Mouse (Mus musculus) forebrain, embryonic 12.5 days (tissue): Measurements from ENCODE around the gene Arl8b. TPM values are rescaled to one million over a fixed set of nuclear protein-coding genes. Genes with fewer than 3 reads are reported as not detected.

Experiments used
- ATAC-seq: fragments of 200-750 bp; cut with Nextera tagmentation; 2 replicates; pipeline ENCODE4 v1.8.0; 2017; ENCODE audit warnings: moderate TSS enrichment; ENCODE audit not compliant: low FRiP score
- H3K27ac ChIP-seq: fragments of 300-500 bp; sonication (generic); 2 replicates; pipeline ENCODE4 v1.5.1; 2016; ENCODE audit warnings: mild to moderate bottlenecking
- H3K27me3 ChIP-seq: fragments of 300-500 bp; sonication (generic); 2 replicates; pipeline ENCODE4 v1.6.1; 2016; ENCODE audit warnings: mild to moderate bottlenecking
- H3K36me3 ChIP-seq: fragments of 300-500 bp; sonication (generic); replicated peaks from 2 replicates; pipeline ENCODE4 v1.6.1; 2016; ENCODE audit warnings: mild to moderate bottlenecking
- H3K4me1 ChIP-seq: fragments of 300-500 bp; sonication (generic); 2 replicates; pipeline ENCODE4 v1.6.1; 2016
- H3K4me2 ChIP-seq: fragments of 300-500 bp; sonication (generic); 2 replicates; pipeline ENCODE4 v1.6.1; 2016; ENCODE audit warnings: mild to moderate bottlenecking, moderate library complexity
- H3K4me3 ChIP-seq: fragments of 300-500 bp; sonication (generic); replicated peaks from 2 replicates; pipeline ENCODE4 v1.5.1; 2016; ENCODE audit warnings: mild to moderate bottlenecking
- H3K9ac ChIP-seq: fragments of 300-500 bp; sonication (generic); 2 replicates; pipeline ENCODE4 v1.6.1; 2016; ENCODE audit warnings: mild to moderate bottlenecking
- H3K9me3 ChIP-seq: fragments of 300-500 bp; sonication (generic); 2 replicates; pipeline ENCODE4 v1.6.1; 2016
- WGBS: fragments of 180-500 bp; shearing (Covaris S2); methylation state at CpG from one replicate; pipeline ENCODE4 v1.1.7; 2016; 5-methylcytosine and 5-hydroxymethylcytosine counted together
- polyA plus RNA-seq: library from polyadenylated mRNA; unstranded; fragments of >200 nt; fragmentation: Nextera tagmentation; extraction: Ambion mirVana; gene quantifications from 2 replicates; pipeline ENCODE4 v1.2.1, GENCODE M21; 2016

The Arl8b gene
- 78.2 and 81.8 TPM in 2 replicates for polyA plus RNA-seq

DNA sequence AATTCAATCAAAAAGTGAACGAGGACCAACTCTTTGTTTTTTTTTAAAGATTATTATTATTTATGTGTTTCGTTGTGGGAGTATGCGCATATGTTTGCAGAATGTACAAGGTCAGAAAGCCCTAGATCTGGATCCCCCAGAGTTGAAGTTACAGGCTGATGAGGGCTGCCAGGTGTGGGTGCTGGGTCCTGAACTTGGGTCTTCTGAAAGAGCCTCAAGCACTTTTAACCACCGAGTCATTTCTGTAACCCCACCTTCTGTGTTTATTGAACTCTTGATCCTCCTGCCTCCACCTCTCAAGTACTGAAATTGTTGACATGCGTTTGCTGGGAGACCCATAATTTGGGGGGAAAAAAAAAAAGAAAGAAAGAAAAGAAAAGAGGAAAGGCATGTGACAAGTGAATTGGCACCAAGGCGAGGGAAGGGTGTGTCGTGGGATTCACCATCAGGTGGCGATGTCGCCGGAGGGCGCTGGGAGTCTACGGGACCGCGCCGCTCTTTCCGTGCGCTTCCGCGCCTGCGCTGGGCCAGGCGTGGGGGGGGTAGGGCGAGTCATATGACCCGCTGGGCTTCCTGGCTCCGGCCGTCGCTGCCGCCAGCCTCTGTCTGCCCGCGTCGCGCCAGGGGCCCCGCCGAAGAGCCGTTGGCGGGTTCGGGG, at the start of gene Arl8b:
Gene Arl8b, plus strand, starts transcription at position 574 of the 658 bp plus-strand sequence.
- Histone ChIP-seq H3K9ac (peak within 1 kb of the TSS; percentile 92), H3K27me3 (no peaks in the 10 kb centered on the region), H3K4me2 (peak within 1 kb of the TSS; percentile 66), H3K36me3 (no peaks in the 10 kb centered on the region), H3K4me3 (peak within 1 kb of the TSS; percentile 97), H3K27ac (peak within 1 kb of the TSS; percentile 88), H3K9me3 (no peaks in the 10 kb centered on the region), H3K4me1 (peaks cover 19% of the 10 kb centered on the region)
- peak; percentile 98 for ATAC-seq
- 10% methylated on average over 36 of the region's 36 CpGs for WGBS

GRCm38 (mm10) chr6:108735910-108736750, 46.8 kb upstream of the Arl8b start:
- WGBS: 55% methylated on average over 9 of the region's 9 CpGs
- Histone ChIP-seq H3K36me3 (no peaks in the 10 kb centered on the region), H3K4me1 (no peaks in the 10 kb centered on the region), H3K27me3 (no peaks in the 10 kb centered on the region), H3K27ac (no peak overlapping the region), H3K4me2 (no peak overlapping the region), H3K4me3 (no peak overlapping the region), H3K9ac (no peak overlapping the region), H3K9me3 (no peaks in the 10 kb centered on the region)
- ATAC-seq: peak; percentile 81; the same call in 1 of the 2 replicates

- WGBS: 75% methylated on average over 9 of the region's 9 CpGs
- Histone ChIP-seq H3K9me3 (no peaks in the 10 kb centered on the region), H3K36me3 (no peaks in the 10 kb centered on the region), H3K4me3 (no peak overlapping the region), H3K9ac (no peak overlapping the region), H3K4me1 (no peaks in the 10 kb centered on the region), H3K27me3 (no peaks in the 10 kb centered on the region), H3K4me2 (no peak overlapping the region), H3K27ac (no peak overlapping the region)
- no peak for ATAC-seq
Observed at GRCm38 (mm10) chr6:108738463-108739203, 44.3 kb upstream of the Arl8b start.

- Histone ChIP-seq H3K36me3 (no peaks in the 10 kb centered on the region), H3K27me3 (no peaks in the 10 kb centered on the region), H3K9ac (no peak overlapping the region), H3K4me3 (no peak overlapping the region), H3K27ac (no peak overlapping the region), H3K4me2 (no peak overlapping the region), H3K4me1 (no peaks in the 10 kb centered on the region), H3K9me3 (no peaks in the 10 kb centered on the region)
- ATAC-seq: no peak
- WGBS: 76% methylated on average over 4 of the region's 4 CpGs
Observed at GRCm38 (mm10) chr6:108740579-108740978, 42.3 kb upstream of the Arl8b start.

DNA sequence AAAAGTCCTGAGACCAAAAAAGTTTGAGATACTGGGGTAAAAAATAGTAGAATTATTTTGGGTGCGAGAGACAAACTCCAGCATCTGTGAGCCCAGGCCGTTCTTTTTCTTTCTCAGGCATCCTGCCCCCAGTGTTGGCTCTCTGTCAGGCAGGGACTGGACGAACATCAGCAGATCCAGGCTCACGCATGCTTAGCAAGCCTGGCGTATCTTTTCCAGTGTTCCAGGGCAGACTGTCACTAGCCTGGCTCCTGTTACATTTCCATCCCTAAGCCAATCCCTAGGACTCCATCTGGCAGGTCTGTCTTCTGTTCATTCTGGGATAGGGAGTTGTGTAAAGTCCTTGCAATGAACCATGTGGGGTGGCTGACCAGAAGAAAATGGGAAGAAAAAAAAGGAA, 39.2 kb upstream of the Arl8b start:
- no peak for ATAC-seq
- no peaks in the 10 kb centered on the region for H3K27me3 ChIP-seq
- no peaks in the 10 kb centered on the region for H3K36me3 ChIP-seq
- no peak overlapping the region for H3K4me3 ChIP-seq
- H3K9me3 ChIP-seq: no peaks in the 10 kb centered on the region
- H3K4me2 ChIP-seq: no peak overlapping the region
- WGBS: 89% methylated on average over 5 of the region's 5 CpGs
- H3K9ac ChIP-seq: no peak overlapping the region
- no peak overlapping the region for H3K27ac ChIP-seq
- H3K4me1 ChIP-seq: no peaks in the 10 kb centered on the region

GRCm38 (mm10) chr6:108751324-108751723, 31.6 kb upstream of the Arl8b start:
- H3K9me3 ChIP-seq: no peaks in the 10 kb centered on the region
- no peak overlapping the region for H3K4me2 ChIP-seq
- H3K9ac ChIP-seq: no peak overlapping the region
- H3K4me1 ChIP-seq: no peaks in the 10 kb centered on the region
- no peak overlapping the region for H3K4me3 ChIP-seq
- H3K36me3 ChIP-seq: no peaks in the 10 kb centered on the region
- H3K27me3 ChIP-seq: no peaks in the 10 kb centered on the region
- 88% methylated on average over 7 of the region's 7 CpGs for WGBS
- no peak for ATAC-seq
- H3K27ac ChIP-seq: no peak overlapping the region

GRCm38 (mm10) chr6:108752395-108752794, 30.5 kb upstream of the Arl8b start:
- Histone ChIP-seq H3K9me3 (no peaks in the 10 kb centered on the region), H3K9ac (no peak overlapping the region), H3K4me1 (no peaks in the 10 kb centered on the region), H3K27me3 (no peaks in the 10 kb centered on the region), H3K4me2 (no peak overlapping the region), H3K36me3 (no peaks in the 10 kb centered on the region), H3K27ac (no peak overlapping the region), H3K4me3 (no peak overlapping the region)
- no peak for ATAC-seq
- WGBS: 70% methylated on average over 5 of the region's 5 CpGs

- no peaks in the 10 kb centered on the region for H3K36me3 ChIP-seq
- no peaks in the 10 kb centered on the region for H3K4me1 ChIP-seq
- H3K9ac ChIP-seq: no peak overlapping the region
- H3K4me2 ChIP-seq: no peak overlapping the region
- H3K9me3 ChIP-seq: no peaks in the 10 kb centered on the region
- no peaks in the 10 kb centered on the region for H3K27me3 ChIP-seq
- WGBS: 96% methylated on average over 1 of the region's 1 CpGs
- no peak for ATAC-seq
- no peak overlapping the region for H3K4me3 ChIP-seq
- no peak overlapping the region for H3K27ac ChIP-seq
Observed at GRCm38 (mm10) chr6:108753536-108753935, 29.4 kb upstream of the Arl8b start.

DNA sequence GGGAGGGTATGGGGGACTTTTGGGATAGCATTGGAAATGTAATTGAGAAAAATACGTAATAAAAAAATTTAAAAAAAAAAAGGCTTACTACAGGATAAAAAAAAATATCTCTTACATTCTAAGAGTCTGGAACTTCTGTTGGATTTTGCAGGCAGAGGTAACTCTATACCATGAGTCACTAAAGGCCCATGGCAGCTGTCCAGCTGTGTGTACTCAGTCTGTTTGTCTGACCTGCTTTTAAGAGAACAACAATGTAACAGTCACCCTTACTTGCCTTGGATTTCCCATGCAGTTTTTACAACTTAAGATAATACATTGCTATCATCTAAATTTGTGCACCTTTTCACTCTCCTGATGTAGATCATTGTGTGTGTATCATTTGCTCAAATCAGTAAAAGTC, 28.5 kb upstream of the Arl8b start:
- Histone ChIP-seq H3K9me3 (no peaks in the 10 kb centered on the region), H3K27me3 (no peaks in the 10 kb centered on the region), H3K4me3 (no peak overlapping the region), H3K4me2 (no peak overlapping the region), H3K36me3 (no peaks in the 10 kb centered on the region), H3K9ac (no peak overlapping the region), H3K4me1 (no peaks in the 10 kb centered on the region), H3K27ac (no peak overlapping the region)
- ATAC-seq: no peak
- WGBS: 82% methylated on average over 1 of the region's 1 CpGs

GRCm38 (mm10) chr6:108755936-108756335, 27.0 kb upstream of the Arl8b start:
- H3K27me3 ChIP-seq: no peaks in the 10 kb centered on the region
- no peaks in the 10 kb centered on the region for H3K36me3 ChIP-seq
- ATAC-seq: no peak
- H3K27ac ChIP-seq: no peak overlapping the region
- no peak overlapping the region for H3K4me2 ChIP-seq
- H3K4me3 ChIP-seq: no peak overlapping the region
- H3K9ac ChIP-seq: no peak overlapping the region
- 93% methylated on average over 7 of the region's 7 CpGs for WGBS
- no peaks in the 10 kb centered on the region for H3K4me1 ChIP-seq
- H3K9me3 ChIP-seq: no peaks in the 10 kb centered on the region

DNA sequence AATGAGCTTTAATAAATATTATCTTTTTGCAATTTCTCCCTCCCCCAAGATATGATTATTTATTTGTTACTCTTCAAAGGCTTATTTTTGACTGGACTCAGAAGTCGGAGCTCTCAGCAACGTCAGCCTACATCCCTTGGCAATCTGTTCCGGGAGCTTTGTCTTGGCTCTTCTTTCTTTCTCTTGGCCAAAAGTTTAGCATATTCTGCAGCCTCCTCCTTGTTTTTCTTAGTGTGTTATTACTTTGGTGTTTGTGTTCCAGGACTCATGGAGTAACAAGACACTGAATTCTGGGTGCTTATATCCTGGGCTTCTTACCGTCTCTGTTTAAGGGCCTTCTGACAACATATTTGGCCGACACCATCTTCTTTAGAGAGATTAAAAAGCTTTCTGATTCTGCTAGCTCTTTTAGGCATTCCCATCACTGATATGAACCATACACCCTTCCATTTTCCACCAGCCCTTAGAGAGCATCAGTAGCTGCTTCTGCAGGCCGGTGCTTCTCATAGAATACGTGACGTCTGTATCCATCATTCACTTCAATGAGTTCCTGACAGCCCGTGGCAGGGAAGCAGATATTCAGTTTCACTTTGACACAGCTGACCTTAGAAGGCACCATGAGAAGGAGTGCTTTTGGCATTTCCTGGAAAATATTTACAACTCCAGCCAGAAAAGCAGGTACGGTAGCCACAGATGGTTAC, 23.8 kb upstream of the Arl8b start:
- Histone ChIP-seq H3K4me1 (no peaks in the 10 kb centered on the region), H3K4me3 (no peak overlapping the region), H3K27me3 (no peaks in the 10 kb centered on the region), H3K9me3 (no peaks in the 10 kb centered on the region), H3K27ac (no peak overlapping the region), H3K9ac (no peak overlapping the region), H3K36me3 (no peaks in the 10 kb centered on the region), H3K4me2 (no peak overlapping the region)
- ATAC-seq: no peak
- 88% methylated on average over 10 of the region's 10 CpGs for WGBS

- Histone ChIP-seq H3K9me3 (no peaks in the 10 kb centered on the region), H3K4me1 (no peaks in the 10 kb centered on the region), H3K4me3 (no peak overlapping the region), H3K4me2 (no peak overlapping the region), H3K27me3 (no peaks in the 10 kb centered on the region), H3K9ac (no peak overlapping the region), H3K36me3 (no peaks in the 10 kb centered on the region), H3K27ac (no peak overlapping the region)
- ATAC-seq: no peak
- 79% methylated on average over 5 of the region's 5 CpGs for WGBS
Observed at GRCm38 (mm10) chr6:108759698-108760039, 23.2 kb upstream of the Arl8b start.
